28 mouse cellular contexts compared by ENCODE assay signal in genomic region chr10:9640056-9640455, GRCm38 (mm10). TPM values are rescaled to one million over a fixed set of nuclear protein-coding genes. Genes with fewer than 3 reads are reported as not detected.
A peak's percentile ranks its signal among the peaks of the same experiment; 100 is the strongest.
DNase-seq lines count a peak whose midpoint lies in the region; ATAC-seq and TF ChIP-seq lines count a peak whose summit lies in the region.
"Had no signal": no experiment of that assay in that cellular context is flagged by ENCODE, and none has a peak within 500 bp of the region (broad histone marks: within the 10 kb centered on the region; RNA-seq: fewer than 3 reads in every experiment).

No protein-coding gene starts in this region.

- no peak overlapping the region for H3K4me3 ChIP-seq in heart, adult 2 months
- H3K4me3 ChIP-seq in heart, embryonic 11.5 days (ENCODE audit: low read depth, low read length): no peak overlapping the region
- H3K4me3 ChIP-seq in heart, embryonic 15.5 days: no peak overlapping the region
- no peak overlapping the region for H3K4me3 ChIP-seq in heart, embryonic 12.5 days
- H3K4me3 ChIP-seq in intestine, postnatal 0 days (ENCODE audit: low read depth, low read length): no peak overlapping the region
- no peak overlapping the region for H3K4me3 ChIP-seq in intestine, embryonic 16.5 days (ENCODE audit: low read length)
- H3K4me3 ChIP-seq: embryonic facial prominence, embryonic 12.5 days; embryonic facial prominence, embryonic 15.5 days; erythroblast, embryonic 14.5 days; forebrain, embryonic 12.5 days; forebrain, embryonic 15.5 days; heart, embryonic 13.5 days; kidney, embryonic 15.5 days had no signal

- no peak overlapping the region for H3K4me2 ChIP-seq in heart, embryonic 11.5 days
- no peak overlapping the region for H3K4me2 ChIP-seq in heart, embryonic 15.5 days
- H3K4me2 ChIP-seq in heart, embryonic 12.5 days: no peak overlapping the region
- H3K4me2 ChIP-seq in intestine, postnatal 0 days (replicated peaks; ENCODE audit: low read depth): no peak overlapping the region
- no peak overlapping the region for H3K4me2 ChIP-seq in intestine, embryonic 16.5 days (ENCODE audit: low read depth, low read length)
- H3K4me2 ChIP-seq: embryonic facial prominence, embryonic 12.5 days; embryonic facial prominence, embryonic 15.5 days; forebrain, embryonic 12.5 days; forebrain, embryonic 15.5 days; heart, embryonic 13.5 days; hindbrain, embryonic 14.5 days; kidney, embryonic 15.5 days had no signal

- H3K27me3 ChIP-seq in heart, adult 2 months (ENCODE audit: control insufficient read depth, insufficient read depth, low read length): no peaks in the 10 kb centered on the region
- H3K27me3 ChIP-seq in heart, embryonic 11.5 days (ENCODE audit: control insufficient read depth, insufficient read depth, low read length): no peaks in the 10 kb centered on the region
- H3K27me3 ChIP-seq in heart, embryonic 15.5 days: no peaks in the 10 kb centered on the region
- no peaks in the 10 kb centered on the region for H3K27me3 ChIP-seq in heart, embryonic 12.5 days (replicated peaks)
- no peaks in the 10 kb centered on the region for H3K27me3 ChIP-seq in intestine, postnatal 0 days (replicated peaks; ENCODE audit: control insufficient read depth, insufficient read depth, low read length)
- no peaks in the 10 kb centered on the region for H3K27me3 ChIP-seq in intestine, embryonic 16.5 days (replicated peaks; ENCODE audit: control insufficient read depth, insufficient read depth, low read length)
- H3K27me3 ChIP-seq: embryonic facial prominence, embryonic 12.5 days; embryonic facial prominence, embryonic 15.5 days; forebrain, embryonic 12.5 days; heart, embryonic 13.5 days; kidney, embryonic 15.5 days had no signal

- intact Hi-C loops in heart, adult 2 months (cut with DNase I): no loop called here

- no peak overlapping the region for H3K9ac ChIP-seq in heart, adult 2 months (ENCODE audit: low read depth, low read length)
- H3K9ac ChIP-seq in heart, embryonic 11.5 days (ENCODE audit: low read depth, low read length): no peak overlapping the region
- H3K9ac ChIP-seq in heart, embryonic 15.5 days: no peak overlapping the region
- H3K9ac ChIP-seq in heart, embryonic 12.5 days: no peak overlapping the region
- no peak overlapping the region for H3K9ac ChIP-seq in intestine, postnatal 0 days (ENCODE audit: low read depth, low read length)
- H3K9ac ChIP-seq in intestine, embryonic 16.5 days (ENCODE audit: low read depth, low read length): no peak overlapping the region
- H3K9ac ChIP-seq: embryonic facial prominence, embryonic 12.5 days; embryonic facial prominence, embryonic 15.5 days; forebrain, embryonic 12.5 days; forebrain, embryonic 15.5 days; heart, embryonic 13.5 days; hindbrain, embryonic 14.5 days; kidney, embryonic 15.5 days had no signal

- H3K36me3 ChIP-seq in heart, adult 2 months (ENCODE audit: control insufficient read depth, insufficient read depth, low read length): peaks cover 11% of the 10 kb centered on the region; the same call in 1 of the 2 replicates
- no peaks in the 10 kb centered on the region for H3K36me3 ChIP-seq in heart, embryonic 11.5 days (ENCODE audit: control insufficient read depth, insufficient read depth, low read length)
- H3K36me3 ChIP-seq in heart, embryonic 15.5 days: no peaks in the 10 kb centered on the region
- no peaks in the 10 kb centered on the region for H3K36me3 ChIP-seq in heart, embryonic 12.5 days
- H3K36me3 ChIP-seq in intestine, postnatal 0 days (ENCODE audit: control insufficient read depth, insufficient read depth): no peaks in the 10 kb centered on the region
- no peaks in the 10 kb centered on the region for H3K36me3 ChIP-seq in intestine, embryonic 16.5 days (ENCODE audit: control insufficient read depth, insufficient read depth, low read length)
- H3K36me3 ChIP-seq: embryonic facial prominence, embryonic 12.5 days; embryonic facial prominence, embryonic 15.5 days; forebrain, embryonic 12.5 days; forebrain, embryonic 15.5 days; heart, embryonic 13.5 days; kidney, embryonic 15.5 days had no signal

- H3K79me2 ChIP-seq in heart, adult 2 months (replicated peaks; ENCODE audit: control insufficient read depth, insufficient read depth, low read length): no peaks in the 10 kb centered on the region

- ATAC-seq in heart, embryonic 11.5 days (replicated peaks; ENCODE audit: insufficient number of reproducible peaks, low FRiP score, low TSS enrichment): no peak
- no peak for ATAC-seq in heart, embryonic 15.5 days (replicated peaks; ENCODE audit: insufficient number of reproducible peaks, insufficient read depth, low FRiP score, low read depth)
- ATAC-seq in heart, embryonic 12.5 days (ENCODE audit: insufficient number of reproducible peaks, low FRiP score): no peak
- ATAC-seq in intestine, postnatal 0 days: peak; percentile 60; the same call in 1 of the 2 replicates
- ATAC-seq in intestine, embryonic 16.5 days: no peak
- ATAC-seq: activated CD4-positive, CD25-positive, alpha-beta regulatory T cell, adult 4 months; forebrain, embryonic 15.5 days; hindbrain, postnatal 0 days; inflammation-experienced regulatory T-cells, adult 6 months had no signal

- H3K27ac ChIP-seq in heart, adult 2 months: peak overlapping the region; percentile 16; the same call in 1 of the 2 replicates
- no peak overlapping the region for H3K27ac ChIP-seq in heart, embryonic 11.5 days (ENCODE audit: low read depth, low read length)
- peak overlapping the region; percentile 31; the same call in 1 of the 2 replicates for H3K27ac ChIP-seq in heart, embryonic 15.5 days
- no peak overlapping the region for H3K27ac ChIP-seq in heart, embryonic 12.5 days (ENCODE audit: poor library complexity, severe bottlenecking)
- no peak overlapping the region for H3K27ac ChIP-seq in intestine, postnatal 0 days (ENCODE audit: low read depth, low read length)
- H3K27ac ChIP-seq in intestine, embryonic 16.5 days (ENCODE audit: low read length): no peak overlapping the region
- H3K27ac ChIP-seq: embryonic facial prominence, embryonic 12.5 days; embryonic facial prominence, embryonic 15.5 days; forebrain, embryonic 12.5 days; forebrain, embryonic 15.5 days; heart, embryonic 13.5 days; hindbrain, embryonic 14.5 days; hindbrain, postnatal 0 days; kidney, embryonic 15.5 days had no signal

- 41% methylated on average over 2 of the region's 2 CpGs for WGBS in heart, adult 2 months
- WGBS in heart, embryonic 11.5 days (ENCODE audit: insufficient replicate concordance): 41% methylated on average over 2 of the region's 2 CpGs
- 37% methylated on average over 2 of the region's 2 CpGs for WGBS in heart, embryonic 15.5 days
- 38% methylated on average over 2 of the region's 2 CpGs for WGBS in heart, embryonic 12.5 days
- WGBS in intestine, postnatal 0 days: 57% methylated on average over 2 of the region's 2 CpGs
- 62% methylated on average over 2 of the region's 2 CpGs for WGBS in intestine, embryonic 16.5 days

- peaks cover 3% of the 10 kb centered on the region; the same call in 1 of the 2 replicates for H3K4me1 ChIP-seq in heart, adult 2 months (ENCODE audit: control insufficient read depth, insufficient read depth, low read length)
- no peaks in the 10 kb centered on the region for H3K4me1 ChIP-seq in heart, embryonic 11.5 days (ENCODE audit: control insufficient read depth, insufficient read depth, low read length)
- H3K4me1 ChIP-seq in heart, embryonic 15.5 days (replicated peaks): peaks cover 34% of the 10 kb centered on the region
- peaks cover 6% of the 10 kb centered on the region; the same call in 1 of the 2 replicates for H3K4me1 ChIP-seq in heart, embryonic 12.5 days (replicated peaks)
- 0 out of 2 replicates have a peak, but pooled peaks cover 4% of the 10 kb centered on the region for H3K4me1 ChIP-seq in intestine, postnatal 0 days (replicated peaks; ENCODE audit: control insufficient read depth, insufficient read depth, low read length)
- H3K4me1 ChIP-seq in intestine, embryonic 16.5 days (ENCODE audit: control insufficient read depth, insufficient read depth, low read length): peaks cover 7% of the 10 kb centered on the region; the same call in 1 of the 2 replicates
- H3K4me1 ChIP-seq: embryonic facial prominence, embryonic 12.5 days; embryonic facial prominence, embryonic 15.5 days; forebrain, embryonic 12.5 days had no signal

- TF ChIP-seq EP300 in heart, adult 2 months (IDR thresholded peaks at IDR 0.05; ENCODE audit: insufficient read depth, low read depth, low read length): no peak

- no peak for DNase-seq in heart, adult 2 months
- no peak for DNase-seq in gastrocnemius, postnatal 10 days
- DNase-seq: adrenal gland, postnatal 36 days; cerebellum, adult 18-20 months; cerebellum, adult 9-10 months; cerebellum, postnatal 14 days; gastrocnemius, postnatal 36 days; heart, postnatal 4 days; kidney, adult 11 months; kidney, adult 8-10 months; kidney, postnatal 10 days had no signal

- H3K9me3 ChIP-seq in heart, embryonic 11.5 days (replicated peaks; ENCODE audit: control insufficient read depth, low read length): no peaks in the 10 kb centered on the region
- H3K9me3 ChIP-seq in heart, embryonic 15.5 days (replicated peaks): no peaks in the 10 kb centered on the region
- H3K9me3 ChIP-seq in heart, embryonic 12.5 days (replicated peaks): no peaks in the 10 kb centered on the region
- H3K9me3 ChIP-seq in intestine, postnatal 0 days (ENCODE audit: control insufficient read depth): no peaks in the 10 kb centered on the region
- H3K9me3 ChIP-seq in intestine, embryonic 16.5 days (ENCODE audit: control insufficient read depth, low read length): no peaks in the 10 kb centered on the region
- H3K9me3 ChIP-seq: embryonic facial prominence, embryonic 12.5 days; embryonic facial prominence, embryonic 15.5 days; forebrain, embryonic 12.5 days; forebrain, embryonic 15.5 days; heart, embryonic 13.5 days; kidney, embryonic 15.5 days had no signal

- no peak for TF ChIP-seq POLR2A in heart, adult 2 months (IDR thresholded peaks at IDR 0.05; ENCODE audit: insufficient read depth, low read depth, low read length)

- TF ChIP-seq CTCF in heart, adult 2 months (IDR thresholded peaks at IDR 0.05): no peak
- no peak for TF ChIP-seq CTCF in intestine, postnatal 0 days (IDR thresholded peaks at IDR 0.05; ENCODE audit: low read depth)

RNA-seq across cellular contexts. Expression of gene Samd5, which starts 35.0 kb away (rescaled TPM):
- 1 to 10 TPM; 3.0 to 3.8 TPM for total RNA-seq in heart, adult 2 months (2021)
- polyA plus RNA-seq in heart, adult 2 months (2012; rRNA removed): 1.2 and 1.7 TPM in 2 replicates
- 3.8 and 4.2 TPM in 2 replicates for polyA plus RNA-seq in heart, embryonic 11.5 days (2014; fragmentation: Nextera tagmentation; extraction: Ambion mirVana)
- 2.7 and 3.5 TPM in 2 replicates for polyA plus RNA-seq in heart, embryonic 15.5 days (2015; fragmentation: Nextera tagmentation; extraction: Ambion mirVana)
- 2.4 and 2.8 TPM in 2 replicates for polyA plus RNA-seq in heart, embryonic 12.5 days (2016; fragmentation: Nextera tagmentation; extraction: Ambion mirVana)
- polyA plus RNA-seq in intestine, postnatal 0 days (2015; fragmentation: Nextera tagmentation; extraction: Ambion mirVana): 2.2 and 2.9 TPM in 2 replicates
- 5.1 and 5.3 TPM in 2 replicates for polyA plus RNA-seq in intestine, embryonic 16.5 days (2015; fragmentation: Nextera tagmentation; extraction: Ambion mirVana)
- 1 to 10 TPM; 2.3 to 3.5 TPM for total RNA-seq in gastrocnemius, postnatal 10 days (2021)
- total RNA-seq: granulocyte monocyte progenitor cell, adult 5-6 weeks had no signal
- polyA plus RNA-seq: activated CD4-positive, CD25-positive, alpha-beta regulatory T cell, adult 4 months; erythroblast, embryonic 14.5 days; inflammation-experienced regulatory T-cells, adult 6 months had no signal

Comparison
In these comparisons a context has a peak if more than half of its experiments do, and no peak if none do; other contexts are left out.
1. H3K27ac ChIP-seq: peak in heart, adult 2 months (single experiment) and heart, embryonic 15.5 days (single experiment); none in heart, embryonic 11.5 days (single experiment), heart, embryonic 12.5 days (single experiment), intestine, postnatal 0 days (single experiment) and intestine, embryonic 16.5 days (single experiment).